Mouse (Mus musculus): Measurements from ENCODE around the gene Sh3yl1.

Gene Sh3yl1

GRCm38 (mm10) chr12:30911261-30912047 is at the start of gene Sh3yl1, which contains the start of gene Acp1:
TSS of gene Sh3yl1 (plus strand) at chr12:30911668.
TSS of gene Acp1 (minus strand) at chr12:30911589.
- DNase-seq, result peak; percentile 95

GRCm38 (mm10) chr12:30864347-30864746 is 47.1 kb upstream of the Sh3yl1 start:
- no peak for DNase-seq

- DNase-seq, result no peak
Measured at GRCm38 (mm10) chr12:30865781-30866180, 45.7 kb upstream of the Sh3yl1 start.

GRCm38 (mm10) chr12:30879447-30879846 is 32.0 kb upstream of the Sh3yl1 start:
- no peak for DNase-seq

GRCm38 (mm10) chr12:30883592-30883985 is 27.9 kb upstream of the Sh3yl1 start:
- no peak for DNase-seq

- DNase-seq, result no peak
Measured at GRCm38 (mm10) chr12:30883986-30884621, 27.4 kb upstream of the Sh3yl1 start, which contains the start of gene Alkal2. TSS of gene Alkal2 (plus strand) at chr12:30884322.

- no peak for DNase-seq
Measured at GRCm38 (mm10) chr12:30884622-30885230, 26.7 kb upstream of the Sh3yl1 start.

GRCm38 (mm10) chr12:30885891-30886290 is 25.6 kb upstream of the Sh3yl1 start:
- DNase-seq, result no peak

GRCm38 (mm10) chr12:30888003-30888402 is 23.5 kb upstream of the Sh3yl1 start:
- no peak for DNase-seq

- DNase-seq, result peak; percentile 49
Measured at GRCm38 (mm10) chr12:30890067-30890466, 21.4 kb upstream of the Sh3yl1 start.

GRCm38 (mm10) chr12:30891438-30891837 is 20.0 kb upstream of the Sh3yl1 start:
- DNase-seq, result no peak

GRCm38 (mm10) chr12:30897039-30897438 is 14.4 kb upstream of the Sh3yl1 start:
- no peak for DNase-seq

GRCm38 (mm10) chr12:30908658-30909057 is 2.8 kb upstream of the Sh3yl1 start:
- DNase-seq, result no peak

GRCm38 (mm10) chr12:30909881-30910280 is 1.6 kb upstream of the Sh3yl1 start:
- DNase-seq, result no peak

- DNase-seq, result no peak
Measured at GRCm38 (mm10) chr12:30910860-30911259, 608 bp upstream of the Sh3yl1 start.

- peak; percentile 31 for DNase-seq
Measured at GRCm38 (mm10) chr12:30912048-30912381, 547 bp downstream of the Sh3yl1 start.

- no peak for DNase-seq
Measured at GRCm38 (mm10) chr12:30912840-30913239, 1.4 kb downstream of the Sh3yl1 start.

GRCm38 (mm10) chr12:30922401-30922800 is 10.9 kb downstream of the Sh3yl1 start:
- DNase-seq, result no peak

- DNase-seq, result no peak
Measured at GRCm38 (mm10) chr12:30928182-30928581, 16.7 kb downstream of the Sh3yl1 start.

- no peak for DNase-seq
Measured at GRCm38 (mm10) chr12:30933299-30933698, 21.8 kb downstream of the Sh3yl1 start.

- DNase-seq, result no peak
Measured at GRCm38 (mm10) chr12:30936899-30937298, 25.4 kb downstream of the Sh3yl1 start.

- no peak for DNase-seq
Measured at GRCm38 (mm10) chr12:30943057-30943986, 31.9 kb downstream of the Sh3yl1 start.

GRCm38 (mm10) chr12:30944197-30944596 is 32.7 kb downstream of the Sh3yl1 start:
- no peak for DNase-seq
